Mouse (Mus musculus) embryonic facial prominence, embryonic 10.5 days (tissue): ENCODE measurements around the gene Vwce. TPM values are rescaled to one million over a fixed set of nuclear protein-coding genes. Genes with fewer than 3 reads are reported as not detected.

Experiments used
- DNase-seq: peaks from one replicate; pipeline ENCODE4 v3.0.0-alpha.2; 2017; ENCODE audit warnings: low spot score
- H3K27ac ChIP-seq: fragments of 300-500 bp; sonication (generic); replicated peaks from 2 replicates; pipeline ENCODE4 v1.5.1; 2016; ENCODE audit warnings: mild to moderate bottlenecking
- H3K27me3 ChIP-seq: fragments of 300-500 bp; sonication (generic); replicated peaks from 2 replicates; pipeline ENCODE4 v1.6.1; 2016; ENCODE audit warnings: low read depth, mild to moderate bottlenecking; ENCODE audit not compliant: poor library complexity, severe bottlenecking
- H3K36me3 ChIP-seq: fragments of 300-500 bp; sonication (generic); replicated peaks from 2 replicates; pipeline ENCODE4 v1.6.1; 2016; ENCODE audit warnings: mild to moderate bottlenecking, moderate library complexity
- H3K4me1 ChIP-seq: fragments of 300-500 bp; sonication (generic); 2 replicates; pipeline ENCODE4 v1.6.1; 2016
- H3K4me3 ChIP-seq: fragments of 300-500 bp; sonication (generic); 2 replicates; pipeline ENCODE4 v1.5.1; 2016; ENCODE audit warnings: mild to moderate bottlenecking, moderate library complexity
- H3K9me3 ChIP-seq: fragments of 300-500 bp; sonication (generic); 2 replicates; pipeline ENCODE4 v1.6.1; 2016; ENCODE audit warnings: mild to moderate bottlenecking
- WGBS: fragments of 180-500 bp; shearing (Covaris S2); methylation state at CpG from one replicate; pipeline ENCODE4 v1.1.7; 2016; 5-methylcytosine and 5-hydroxymethylcytosine counted together
- polyA plus RNA-seq: library from polyadenylated mRNA; unstranded; fragments of >200 nt; fragmentation: Nextera tagmentation; extraction: Ambion mirVana; gene quantifications from 2 replicates; pipeline ENCODE4 v1.2.1, GENCODE M21; 2016

Gene Vwce
- polyA plus RNA-seq, 1 experiment from 2014 or later = 1.8 TPM

DNA sequence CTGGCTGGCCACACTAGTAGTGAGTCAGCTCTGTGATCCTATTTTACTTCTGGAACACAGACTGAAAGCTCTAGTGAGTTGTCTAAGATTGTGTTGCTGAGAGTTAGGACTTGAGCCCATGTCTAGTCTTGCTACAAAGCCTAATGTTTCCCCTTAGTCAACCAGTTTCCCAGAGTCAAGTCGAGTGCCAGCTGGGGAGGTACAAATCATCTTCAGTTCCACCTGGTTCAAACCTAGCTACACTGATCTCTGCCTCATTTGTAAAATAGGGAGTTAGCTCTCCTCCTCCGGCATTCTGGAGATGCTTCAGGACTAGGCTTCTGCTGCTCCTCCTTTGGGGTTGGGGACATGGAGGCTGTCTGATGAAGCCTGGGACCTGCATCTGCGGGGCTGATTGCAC, 29.5 kb upstream of the Vwce start:
- Histone ChIP-seq H3K9me3 (no peaks in the 10 kb centered on the region), H3K4me3 (peak overlapping the region; percentile 89), H3K4me1 (peaks cover 44% of the 10 kb centered on the region), H3K27me3 (no peaks in the 10 kb centered on the region), H3K36me3 (peaks cover 41% of the 10 kb centered on the region), H3K27ac (peak overlapping the region; percentile 91)
- DNase-seq = no peak
- WGBS = 63% methylated on average over 3 of the region's 3 CpGs

DNA sequence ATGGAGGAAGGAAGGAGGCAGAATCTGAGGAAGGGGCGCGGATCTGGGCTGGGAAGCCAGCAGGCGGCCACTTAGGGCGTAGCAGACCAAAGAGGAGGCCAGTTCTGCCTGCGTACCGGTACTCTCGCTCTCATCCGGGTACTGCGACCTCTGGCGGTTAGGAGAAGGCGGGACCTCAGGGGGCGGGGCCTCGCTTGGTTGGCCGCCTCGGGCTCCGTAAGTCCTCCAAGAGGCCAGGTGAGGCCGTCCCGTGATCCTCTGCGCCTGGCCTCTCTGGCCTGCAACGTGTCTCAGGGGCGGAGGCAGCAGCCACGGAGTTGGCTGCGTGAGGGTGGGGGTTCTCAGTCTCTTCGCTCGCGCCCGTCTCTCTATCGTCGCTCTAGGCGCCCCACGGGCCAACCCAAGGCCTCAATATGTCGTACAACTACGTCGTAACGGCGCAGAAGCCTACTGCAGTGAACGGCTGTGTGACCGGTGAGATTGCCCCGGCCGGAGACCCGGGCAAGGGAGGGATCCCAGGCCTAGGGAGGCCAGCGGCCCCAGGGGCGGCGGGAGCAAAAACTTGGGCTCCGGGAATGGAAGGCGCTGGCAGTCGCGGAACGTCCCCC, 28.6 kb upstream of the Vwce start, which contains the start of the genes Ddb1 and Tkfc:
Gene Ddb1, plus strand, starts transcription at position 35 of the 608 bp plus-strand sequence.
Gene Tkfc, minus strand, starts transcription at position 362 of the 608 bp plus-strand sequence.
- peak within 1 kb of the TSS; percentile 91 for H3K27ac ChIP-seq
- peaks cover 44% of the 10 kb centered on the region for H3K4me1 ChIP-seq
- H3K36me3 ChIP-seq = peaks cover 41% of the 10 kb centered on the region
- DNase-seq = peak; percentile 99
- no peaks in the 10 kb centered on the region for H3K9me3 ChIP-seq
- peak within 1 kb of the TSS; percentile 89 for H3K4me3 ChIP-seq
- no peaks in the 10 kb centered on the region for H3K27me3 ChIP-seq
- WGBS = under 1% methylated on average over 49 of the region's 49 CpGs

DNA sequence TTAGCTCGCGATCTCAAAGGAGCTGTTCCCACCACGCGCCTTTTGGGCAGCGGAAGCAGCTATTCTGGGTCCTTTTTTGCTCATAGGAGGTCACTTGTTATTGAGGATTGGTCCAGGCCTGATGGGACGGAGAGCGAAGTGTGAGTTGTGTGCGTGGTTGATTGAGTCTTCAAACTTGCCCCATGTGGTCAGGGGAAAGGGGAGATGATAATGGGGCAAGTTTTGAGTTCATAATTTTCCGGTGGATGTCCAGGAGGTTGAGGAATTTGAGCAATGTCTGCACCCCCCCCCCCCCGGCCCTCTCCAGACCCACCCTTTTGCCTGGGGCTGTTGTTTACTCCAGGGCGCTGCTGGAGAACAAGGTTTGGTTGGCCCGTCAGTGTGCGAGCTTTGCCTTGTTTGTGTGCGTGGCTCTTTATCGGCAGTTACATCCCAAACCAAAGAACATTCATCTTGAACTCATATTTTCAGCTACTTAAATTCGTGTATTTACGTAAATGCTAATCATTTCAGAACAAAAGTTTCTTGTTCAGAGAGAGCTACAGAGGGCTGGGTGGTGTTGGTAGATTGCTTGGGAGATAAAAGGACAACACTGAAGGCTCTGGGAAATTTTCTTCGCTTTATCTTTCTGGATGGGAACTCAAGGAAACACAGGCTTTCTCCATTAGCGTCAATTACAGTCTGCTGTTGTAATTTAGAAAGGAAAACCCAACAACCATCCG, 28.0 kb upstream of the Vwce start:
- Histone ChIP-seq H3K36me3 (peaks cover 45% of the 10 kb centered on the region), H3K27ac (peak overlapping the region; percentile 91), H3K4me3 (peak overlapping the region; percentile 89), H3K27me3 (no peaks in the 10 kb centered on the region), H3K4me1 (peaks cover 44% of the 10 kb centered on the region), H3K9me3 (no peaks in the 10 kb centered on the region)
- no peak for DNase-seq
- 7% methylated on average over 20 of the region's 20 CpGs for WGBS

DNA sequence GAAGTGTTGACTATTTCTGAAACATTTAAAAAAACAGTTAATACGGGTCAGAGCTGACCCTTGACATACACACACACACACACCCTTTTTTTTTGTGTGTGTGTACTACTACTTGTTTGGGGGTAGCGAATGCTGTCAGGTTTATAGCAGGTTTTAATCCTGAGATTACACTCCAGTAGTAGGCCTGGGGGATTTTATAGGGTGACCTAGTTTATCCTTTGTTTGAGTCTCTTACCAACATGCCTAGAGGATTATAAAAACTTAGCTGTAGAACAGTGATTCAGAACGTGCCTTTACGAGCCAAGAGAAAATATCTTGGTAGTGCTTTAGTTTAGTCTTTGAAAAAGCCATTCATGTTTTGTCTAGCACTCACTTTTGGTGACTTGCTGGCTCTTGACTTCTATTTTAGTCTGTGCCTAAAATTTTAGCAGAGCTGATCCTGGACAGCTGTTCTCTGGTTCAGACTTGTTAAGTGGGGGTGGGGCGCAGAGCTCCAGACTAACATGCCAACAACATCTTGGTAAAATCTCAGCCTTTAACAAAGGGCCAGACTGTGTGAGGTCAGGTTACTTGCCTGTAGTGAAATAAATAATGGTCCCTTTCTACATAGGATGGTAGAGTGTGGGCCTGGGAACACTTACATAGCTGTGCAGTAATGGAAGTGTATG, 25.3 kb upstream of the Vwce start:
- Histone ChIP-seq H3K27me3 (no peaks in the 10 kb centered on the region), H3K36me3 (peaks cover 72% of the 10 kb centered on the region)

DNA sequence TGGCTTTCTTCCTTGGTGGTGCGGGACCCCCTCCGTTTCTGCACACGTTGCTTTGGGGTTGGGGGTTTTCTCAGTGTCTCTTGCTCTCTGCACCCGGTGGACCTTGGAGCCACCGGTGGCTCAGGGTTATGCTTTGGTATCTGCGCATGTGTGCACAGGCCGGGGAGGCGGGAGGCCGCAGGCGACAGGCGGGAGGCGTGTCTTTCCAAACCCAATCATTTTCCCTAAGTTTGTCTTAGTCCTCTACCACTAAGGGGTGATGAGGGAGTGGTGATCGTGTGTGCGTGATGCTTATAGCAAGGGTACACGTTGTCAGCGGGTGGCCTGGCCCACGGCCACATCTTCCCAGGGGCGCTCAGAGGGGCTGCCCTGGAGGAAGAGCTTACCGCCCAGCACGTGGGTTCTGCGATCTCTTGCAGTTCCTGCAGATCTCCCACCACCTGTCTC, 882 bp downstream of the Vwce start:
- H3K27me3 ChIP-seq = peaks cover 12% of the 10 kb centered on the region
- H3K4me1 ChIP-seq = peaks cover 19% of the 10 kb centered on the region
- DNase-seq = peak; percentile 79
- no peaks in the 10 kb centered on the region for H3K9me3 ChIP-seq
- H3K27ac ChIP-seq = peak overlapping the region; percentile 79
- H3K36me3 ChIP-seq = peaks cover 26% of the 10 kb centered on the region
- 3% methylated on average over 21 of the region's 21 CpGs for WGBS
- H3K4me3 ChIP-seq = peak overlapping the region; percentile 64

More for the DNA sequence above, 25.3 kb upstream of the Vwce start:
- no peak for DNase-seq
- H3K27ac ChIP-seq = no peak overlapping the region
- peaks cover 28% of the 10 kb centered on the region for H3K4me1 ChIP-seq
- 91% methylated on average over 5 of the region's 5 CpGs for WGBS
- no peak overlapping the region for H3K4me3 ChIP-seq
- H3K9me3 ChIP-seq = no peaks in the 10 kb centered on the region

DNA sequence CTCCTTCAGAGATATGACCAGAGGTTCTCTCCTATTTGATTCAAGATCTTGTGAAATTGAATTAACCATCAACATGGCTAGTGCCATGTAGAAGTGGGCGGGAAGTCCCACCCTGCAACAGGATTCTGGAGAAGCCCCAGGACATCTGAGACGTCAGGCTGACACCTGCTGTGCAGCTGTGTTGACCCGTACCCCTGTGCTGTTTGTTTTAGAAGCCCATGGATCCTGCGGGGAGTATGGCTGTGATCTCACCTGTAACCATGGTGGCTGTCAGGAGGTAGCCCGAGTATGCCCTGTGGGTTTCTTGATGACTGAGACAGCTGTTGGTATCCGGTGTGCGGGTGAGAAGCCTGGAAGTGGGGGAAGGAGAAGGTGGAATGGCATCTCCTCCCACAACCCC, 3.8 kb downstream of the Vwce start:
- Histone ChIP-seq H3K9me3 (no peaks in the 10 kb centered on the region), H3K4me1 (peaks cover 30% of the 10 kb centered on the region)
- 62% methylated on average over 7 of the region's 7 CpGs for WGBS

DNA sequence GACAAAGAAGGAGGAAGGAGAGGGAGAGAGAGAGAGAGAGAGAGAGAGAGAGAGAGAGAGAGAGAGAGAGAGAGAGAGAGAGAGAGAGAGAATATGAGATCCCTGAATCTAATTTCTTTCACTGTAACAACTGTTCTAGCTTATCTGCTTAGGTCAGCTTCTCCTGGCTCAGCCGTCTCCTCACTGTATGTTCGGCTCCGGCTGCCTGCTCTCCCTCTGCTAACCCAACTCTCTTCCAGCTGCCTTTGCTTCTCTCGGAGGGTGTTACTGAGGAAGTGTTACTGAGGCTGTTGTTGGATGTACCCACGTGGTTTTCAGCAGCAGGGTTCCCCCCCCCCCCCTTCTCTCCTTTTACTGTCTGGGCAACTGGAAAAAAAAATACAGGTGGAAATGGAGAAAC, 6.1 kb downstream of the Vwce start:
- no peak for DNase-seq
- Histone ChIP-seq H3K27me3 (peaks cover 10% of the 10 kb centered on the region), H3K27ac (no peak overlapping the region), H3K9me3 (no peaks in the 10 kb centered on the region), H3K4me3 (peak overlapping the region; percentile 22; the same call in 1 of the 2 replicates), H3K4me1 (peaks cover 15% of the 10 kb centered on the region), H3K36me3 (no peaks in the 10 kb centered on the region)
- WGBS = 18% methylated on average over 5 of the region's 5 CpGs

More for the DNA sequence above, 3.8 kb downstream of the Vwce start:
- Histone ChIP-seq H3K27me3 (peaks cover 12% of the 10 kb centered on the region), H3K36me3 (no peaks in the 10 kb centered on the region), H3K27ac (no peak overlapping the region), H3K4me3 (no peak overlapping the region)
- no peak for DNase-seq

DNA sequence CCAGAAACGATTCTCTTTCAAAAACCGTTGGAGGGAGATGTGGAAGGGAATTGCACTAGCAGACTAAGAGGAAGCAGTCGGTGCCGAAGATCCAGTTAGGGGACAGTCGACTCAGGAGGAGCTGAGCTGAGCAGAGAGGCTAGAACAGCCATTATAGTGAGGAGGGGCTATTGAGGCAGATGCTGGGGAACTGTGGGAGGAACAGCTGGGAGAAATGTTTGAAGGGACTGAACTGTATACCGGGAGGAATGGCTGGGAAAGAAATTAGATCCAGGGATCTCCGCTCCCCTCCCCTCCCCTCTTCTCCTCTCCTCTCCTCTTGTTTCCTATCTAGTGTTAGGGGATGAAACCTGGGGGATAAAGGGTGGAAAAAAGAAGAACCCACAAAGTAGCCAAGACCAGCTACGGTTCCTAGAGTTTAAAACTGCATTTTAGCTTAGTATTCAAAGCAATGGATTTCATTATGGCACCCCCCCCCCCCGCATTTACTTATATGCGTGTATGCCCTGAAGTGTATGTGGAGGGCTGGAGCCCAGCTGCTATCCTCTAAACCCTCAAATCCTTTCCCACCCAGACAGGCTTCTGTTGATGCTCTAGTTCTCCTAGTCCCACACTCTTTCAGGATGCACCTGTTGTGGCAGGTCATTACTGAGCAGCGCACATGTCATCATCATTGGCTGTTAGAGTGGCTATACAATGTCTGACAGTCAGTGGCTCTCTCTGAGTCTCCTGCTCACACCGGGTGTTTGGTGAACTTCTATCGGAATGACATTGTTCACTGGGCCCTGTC, 6.8 kb downstream of the Vwce start:
- Histone ChIP-seq H3K4me1 (peaks cover 11% of the 10 kb centered on the region; the same call in 1 of the 2 replicates), H3K36me3 (no peaks in the 10 kb centered on the region), H3K27me3 (peaks cover 3% of the 10 kb centered on the region), H3K27ac (no peak overlapping the region; the same call in 1 of the 2 replicates), H3K9me3 (no peaks in the 10 kb centered on the region), H3K4me3 (no peak overlapping the region)
- no peak for DNase-seq
- 54% methylated on average over 13 of the region's 13 CpGs for WGBS

DNA sequence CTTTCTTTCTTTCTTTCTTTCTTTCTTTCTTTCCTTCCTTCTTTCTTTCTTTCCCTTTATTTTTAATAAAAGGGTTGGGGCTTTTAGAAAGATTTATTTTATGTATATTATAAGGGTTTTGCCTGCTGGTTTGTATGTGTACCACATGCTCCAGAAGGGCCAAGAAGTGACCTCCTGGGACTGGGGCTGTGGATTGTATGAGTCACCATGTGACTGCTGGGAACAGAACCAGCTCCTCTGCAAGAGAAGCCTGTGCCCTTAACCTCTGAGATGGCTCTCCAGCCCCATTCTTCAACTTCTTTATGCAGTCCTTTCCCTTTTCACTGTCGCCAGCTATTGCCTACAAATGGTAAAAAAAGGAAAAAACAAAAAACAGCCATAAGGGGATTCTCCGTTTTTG, 11.6 kb downstream of the Vwce start:
- H3K4me3 ChIP-seq = no peak overlapping the region
- WGBS = 86% methylated on average over 2 of the region's 2 CpGs

DNA sequence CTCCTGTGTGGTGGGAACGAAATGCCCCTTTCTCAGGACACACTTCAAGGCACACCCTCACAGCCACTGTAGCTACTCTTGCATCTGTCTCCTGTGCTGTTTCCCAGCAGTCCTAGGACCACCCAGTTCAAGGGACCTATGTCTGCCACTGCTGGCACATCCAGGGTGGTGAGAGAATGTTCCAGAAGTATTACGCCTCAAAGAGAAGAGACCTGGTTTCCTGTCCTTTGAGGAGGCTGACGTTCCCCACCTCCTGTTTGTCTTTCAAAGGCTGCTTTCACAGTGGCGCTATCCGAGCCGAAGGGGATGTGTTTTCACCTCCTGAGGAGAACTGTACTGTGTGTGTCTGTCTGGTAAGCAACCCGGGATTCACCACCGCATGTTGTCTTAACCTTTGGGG, 14.1 kb downstream of the Vwce start:
- Histone ChIP-seq H3K27ac (no peak overlapping the region), H3K9me3 (no peaks in the 10 kb centered on the region), H3K4me1 (0 out of 2 replicates have a peak, but pooled peaks cover 5% of the 10 kb centered on the region), H3K36me3 (no peaks in the 10 kb centered on the region), H3K4me3 (no peak overlapping the region), H3K27me3 (no peaks in the 10 kb centered on the region)
- 78% methylated on average over 8 of the region's 8 CpGs for WGBS
- no peak for DNase-seq

More for the DNA sequence above, 11.6 kb downstream of the Vwce start:
- no peak for DNase-seq
- Histone ChIP-seq H3K9me3 (no peaks in the 10 kb centered on the region), H3K27ac (no peak overlapping the region), H3K4me1 (peaks cover 9% of the 10 kb centered on the region; the same call in 1 of the 2 replicates), H3K27me3 (no peaks in the 10 kb centered on the region), H3K36me3 (no peaks in the 10 kb centered on the region)

DNA sequence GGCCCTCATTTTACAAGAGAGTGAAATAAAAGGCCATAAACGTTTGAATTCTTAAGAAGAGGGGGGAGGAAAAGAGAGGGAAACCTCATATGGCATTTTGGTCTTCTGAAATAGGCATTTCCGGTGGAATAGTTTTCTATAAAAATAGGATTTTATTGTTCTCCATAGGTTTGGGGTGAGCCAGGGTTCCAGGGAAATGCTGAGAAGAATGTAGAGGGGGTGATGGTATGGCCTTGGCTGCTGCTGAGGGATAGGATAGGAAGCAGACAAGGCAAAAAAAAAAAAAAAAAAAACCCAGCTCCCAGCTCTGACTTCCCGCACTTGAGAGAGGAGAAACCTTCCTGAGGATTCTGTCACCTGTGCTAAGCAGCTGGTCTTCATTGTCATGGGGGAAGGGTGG, 22.0 kb downstream of the Vwce start:
- Histone ChIP-seq H3K27ac (0 out of 2 replicates have a peak overlapping the region, but pooled peaks have one; percentile 5), H3K9me3 (no peaks in the 10 kb centered on the region), H3K4me3 (no peak overlapping the region), H3K4me1 (peaks cover 11% of the 10 kb centered on the region), H3K36me3 (no peaks in the 10 kb centered on the region), H3K27me3 (no peaks in the 10 kb centered on the region)
- DNase-seq = no peak
- WGBS = 66% methylated on average over 3 of the region's 3 CpGs

DNA sequence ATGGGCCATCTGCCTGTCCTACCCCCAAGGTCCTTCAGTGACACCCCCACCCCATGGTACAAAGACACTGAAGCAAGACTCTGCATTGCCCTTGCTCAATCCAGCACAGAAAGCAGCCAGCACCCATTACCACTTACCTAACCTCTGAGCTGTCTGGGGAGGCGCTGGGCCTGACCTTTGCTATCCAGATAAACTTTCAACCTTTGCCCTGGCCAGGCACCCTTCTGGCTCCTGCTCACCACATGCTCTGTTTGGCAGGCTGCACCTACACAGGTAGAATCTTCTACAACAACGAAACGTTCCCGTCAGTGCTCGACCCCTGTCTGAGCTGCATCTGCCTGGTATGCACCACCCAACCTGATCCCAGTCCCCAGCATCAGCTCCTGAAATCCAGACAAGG, 23.7 kb downstream of the Vwce start:
- no peak for DNase-seq
- no peak overlapping the region for H3K4me3 ChIP-seq
- no peaks in the 10 kb centered on the region for H3K9me3 ChIP-seq
- H3K36me3 ChIP-seq = no peaks in the 10 kb centered on the region
- 84% methylated on average over 5 of the region's 5 CpGs for WGBS
- no peak overlapping the region for H3K27ac ChIP-seq
- H3K4me1 ChIP-seq = peaks cover 11% of the 10 kb centered on the region
- H3K27me3 ChIP-seq = no peaks in the 10 kb centered on the region
